Mouse (Mus musculus) stomach, postnatal 0 days (tissue): ENCODE data around the gene Unc45a.

Experiments used
- CTCF ChIP-seq: IDR thresholded peaks from 2 replicates; pipeline ENCODE4 v1.5.1; 2016; ENCODE audit warnings: antibody characterized with exemption, low read depth, mild to moderate bottlenecking, moderate library complexity
- EP300 ChIP-seq: optimal IDR thresholded peaks from 2 replicates; pipeline ENCODE3; 2016; ENCODE audit warnings: antibody characterized with exemption

- TF ChIP-seq CTCF (no peak), EP300 (no peak)
Observed at GRCm38 (mm10) chr7:80325292-80325868, 15.4 kb downstream of the Unc45a start.
